Mouse (Mus musculus) retina, embryonic 14.5 days (tissue): ENCODE measurements around the gene Knl1.
A peak's percentile ranks its signal among the peaks of the same experiment; 100 is the strongest.

Experiments used
- DNase-seq: peaks from one replicate; pipeline ENCODE4 v3.0.0-alpha.2; 2015; ENCODE audit warnings: low spot score

Gene Knl1

DNA sequence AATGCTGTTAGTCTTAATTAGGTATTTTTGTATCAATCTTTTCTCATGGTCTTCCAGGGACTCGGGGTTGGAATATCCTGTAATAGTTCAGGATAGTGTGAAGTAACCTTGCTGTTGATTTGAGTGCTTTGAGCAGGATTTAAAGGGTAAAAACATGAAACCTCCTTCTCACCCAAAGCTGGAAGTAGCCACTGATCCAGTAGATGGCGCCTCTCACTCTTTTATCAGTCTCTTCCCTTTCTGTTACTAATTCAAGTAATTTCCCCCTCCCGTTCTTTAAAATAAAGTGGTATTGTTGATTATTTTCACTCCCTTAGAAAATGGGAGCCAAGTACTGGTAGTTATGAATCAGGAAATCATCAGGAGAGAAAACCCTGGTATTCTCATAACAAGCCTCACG lies 6.0 kb upstream of the Knl1 start:
- DNase-seq = peak; percentile 72

DNA sequence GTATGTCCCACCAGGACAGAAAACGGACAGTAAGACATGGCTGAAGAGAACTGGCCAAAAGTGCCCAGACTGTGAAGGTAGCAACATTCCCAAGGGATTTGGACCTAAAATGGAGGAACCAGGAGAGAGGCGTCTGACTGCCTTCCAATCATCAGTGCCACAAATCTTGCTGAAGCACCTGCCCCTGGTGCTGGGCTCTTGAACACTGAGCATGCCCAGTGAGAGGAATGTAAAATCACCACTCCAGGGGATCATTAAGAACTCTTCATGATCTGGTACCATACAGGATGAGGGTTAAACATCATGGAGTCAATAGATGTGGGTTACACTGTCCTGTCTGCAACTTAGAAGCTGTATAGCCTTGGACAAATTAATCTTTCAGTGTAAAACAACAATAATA lies 1.8 kb upstream of the Knl1 start:
- no peak for DNase-seq

DNA sequence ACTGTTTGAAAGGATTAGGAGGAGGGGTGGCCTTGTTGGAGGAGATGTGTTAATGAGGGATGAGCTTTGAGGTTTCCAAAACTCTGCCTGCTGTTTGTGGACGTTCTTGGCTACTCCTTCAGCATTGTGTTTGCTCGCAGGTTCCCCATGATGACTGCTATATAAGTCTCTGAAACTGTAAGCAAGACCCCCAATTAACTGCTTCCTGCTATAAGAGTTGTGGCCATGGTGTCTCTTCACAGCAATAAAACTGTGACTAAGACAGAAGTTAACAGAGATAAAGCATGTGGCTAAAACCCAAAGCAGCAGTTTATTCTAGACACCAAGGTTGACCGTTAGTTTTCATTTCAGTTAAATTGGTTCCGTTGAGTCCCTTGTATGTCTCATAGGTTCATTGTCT lies 930 bp downstream of the Knl1 start:
- DNase-seq = peak; percentile 20

DNA sequence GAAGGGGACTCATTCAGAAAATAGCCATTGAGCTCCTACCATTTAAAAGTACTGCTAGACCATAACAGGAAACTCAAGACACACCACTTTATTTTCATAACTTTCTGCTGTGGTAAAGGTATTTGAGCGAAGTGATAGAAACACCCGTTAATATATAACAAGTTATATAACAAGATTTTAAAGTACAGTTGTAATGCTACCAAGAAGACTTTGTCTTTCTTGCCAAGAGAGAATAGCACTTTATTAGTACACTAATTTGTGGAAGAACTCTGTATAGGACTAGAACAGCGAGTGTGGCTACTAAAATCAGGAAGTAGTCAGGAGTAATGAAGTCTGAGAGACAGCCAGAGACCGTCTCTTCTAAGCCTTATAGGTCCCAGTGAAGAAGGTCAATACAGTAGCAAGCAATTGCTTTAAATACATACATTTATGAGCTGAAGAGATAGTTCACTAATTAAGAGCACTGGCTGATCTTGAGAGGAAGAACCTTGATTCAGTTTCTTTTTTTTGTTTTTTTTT lies 3.3 kb downstream of the Knl1 start:
- DNase-seq = no peak

DNA sequence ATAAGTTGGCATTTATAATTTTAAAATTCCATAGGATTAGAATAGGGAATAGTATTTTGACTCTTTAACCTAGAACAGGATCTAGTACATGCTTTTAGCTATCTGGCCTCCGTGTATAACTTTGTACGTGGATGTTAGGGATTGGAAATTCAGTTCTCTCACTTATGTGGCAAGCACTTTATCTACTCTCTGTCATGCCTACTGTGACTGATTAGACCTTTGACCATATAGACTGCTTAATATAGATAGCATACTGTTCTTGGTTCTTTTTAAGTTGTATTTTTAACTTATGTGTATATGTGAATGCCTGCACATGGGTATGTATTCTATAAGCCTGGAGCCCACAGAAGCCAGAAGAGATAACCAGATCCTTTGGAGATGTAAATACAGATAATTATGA lies 13.2 kb downstream of the Knl1 start:
- DNase-seq = no peak

DNA sequence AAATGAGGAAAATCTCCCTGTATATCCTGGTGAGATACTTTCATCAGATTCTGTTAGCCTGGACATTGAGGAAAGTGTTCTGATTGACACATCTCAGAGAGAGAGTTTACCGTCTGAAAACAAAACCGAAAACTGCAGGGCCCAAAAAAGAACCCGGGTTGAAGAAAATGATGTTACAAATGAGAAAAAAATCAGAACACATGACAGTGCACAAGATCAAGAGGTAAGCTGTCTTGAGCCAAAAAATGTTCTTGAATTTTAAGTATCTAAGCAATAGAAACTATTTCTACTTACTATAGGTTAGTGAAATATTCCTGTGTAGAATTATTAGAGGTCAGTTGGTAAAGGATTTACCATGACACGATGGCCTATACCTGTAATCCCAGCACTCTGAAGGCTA lies 25.5 kb downstream of the Knl1 start:
- DNase-seq = no peak

DNA sequence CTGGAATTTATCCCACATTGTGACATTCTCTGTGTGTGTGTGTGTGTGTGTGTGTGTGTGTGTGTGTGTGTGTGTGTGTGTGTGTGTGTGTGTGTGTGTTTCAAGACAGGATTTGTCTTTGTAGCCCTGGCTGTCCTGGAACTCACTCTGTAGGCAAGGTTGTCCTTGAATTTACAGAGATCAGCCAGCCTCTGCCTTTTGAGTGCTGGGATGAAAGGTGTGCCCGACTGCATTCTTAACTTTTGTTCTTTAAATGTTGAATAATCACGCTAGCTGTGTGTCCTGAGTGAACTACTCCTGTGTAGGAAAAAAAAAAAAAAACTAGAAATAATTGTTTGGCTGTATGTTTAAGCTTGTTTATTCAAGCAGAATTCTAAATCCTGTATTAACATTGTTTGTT lies 39.2 kb downstream of the Knl1 start:
- DNase-seq = no peak

DNA sequence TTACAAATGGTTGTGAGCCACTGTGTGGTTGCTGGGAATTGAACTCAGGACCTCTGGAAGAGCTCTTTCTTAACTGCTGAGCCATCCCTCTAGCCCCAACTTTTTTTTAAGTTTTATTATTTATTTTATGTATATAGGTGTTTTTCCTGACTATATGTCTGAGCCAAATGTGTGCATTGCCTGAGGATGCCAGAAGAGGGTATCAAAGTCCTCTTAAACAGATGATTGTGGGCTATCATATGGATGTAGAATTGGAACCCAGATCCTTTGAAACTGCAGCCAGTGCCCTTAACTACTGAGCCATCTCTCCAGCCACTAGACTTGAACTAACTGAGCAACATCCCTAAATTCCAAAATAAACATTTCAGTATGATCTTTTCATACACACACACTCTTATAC lies 54.6 kb downstream of the Knl1 start:
- peak; percentile 42 for DNase-seq

DNA sequence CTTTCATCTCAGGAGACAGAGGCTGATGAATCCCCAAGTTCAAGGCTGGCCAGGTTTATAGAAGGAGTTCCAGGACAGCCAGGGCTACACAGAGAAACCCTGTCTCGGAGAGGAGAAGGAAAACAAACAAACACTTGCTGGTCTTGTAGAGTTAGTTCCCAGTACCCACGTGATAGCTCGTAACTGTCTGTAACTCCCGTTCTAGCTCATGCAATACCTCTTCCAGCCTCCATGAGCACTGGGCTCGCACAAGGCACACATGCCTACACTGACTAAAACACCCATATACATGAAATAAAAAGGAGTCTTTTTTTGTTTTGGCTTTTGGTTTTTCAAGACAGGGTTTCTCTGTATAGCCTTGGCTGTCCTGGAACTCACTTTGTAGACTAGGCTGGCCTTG lies 59.7 kb downstream of the Knl1 start:
- DNase-seq = peak; percentile 4

DNA sequence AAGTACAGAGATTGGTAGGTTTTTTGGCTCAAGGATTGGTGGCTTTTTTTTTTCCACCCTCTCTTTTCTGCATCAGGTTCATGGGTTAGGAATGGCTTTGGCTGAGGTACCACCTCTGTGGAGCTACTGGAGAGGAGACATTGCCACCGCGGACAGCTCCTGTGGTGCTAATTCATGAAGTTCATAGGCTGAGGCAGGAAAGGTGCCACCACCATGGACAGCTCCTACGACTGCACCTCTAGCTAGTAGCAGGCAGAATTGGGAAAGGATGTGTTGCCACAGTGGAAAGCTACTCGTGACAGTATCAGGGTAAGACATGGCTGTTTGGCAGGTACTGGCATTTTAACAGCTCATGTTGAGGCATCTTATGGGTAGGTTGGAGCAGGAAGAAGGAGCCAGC lies 61.6 kb downstream of the Knl1 start:
- no peak for DNase-seq

DNA sequence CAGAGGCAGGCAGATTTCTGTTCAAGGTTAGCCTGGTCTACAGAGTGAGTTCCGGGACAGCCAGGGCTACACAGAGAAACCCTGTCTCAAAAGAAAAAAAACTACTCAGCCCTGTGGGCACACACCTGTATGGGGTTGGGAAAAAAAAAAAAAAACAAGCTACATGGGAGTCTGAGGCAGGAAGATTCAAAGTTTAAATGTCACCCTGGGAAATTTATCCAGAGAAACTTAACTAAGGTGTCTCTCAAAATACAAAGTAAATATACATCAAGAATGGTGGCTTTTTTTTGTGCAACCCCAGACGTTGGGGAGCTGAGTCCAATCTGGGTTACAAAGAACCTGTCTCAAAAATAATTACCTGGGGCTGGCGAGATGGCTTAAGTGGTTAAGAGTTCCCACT lies 64.1 kb downstream of the Knl1 start:
- DNase-seq = no peak

DNA sequence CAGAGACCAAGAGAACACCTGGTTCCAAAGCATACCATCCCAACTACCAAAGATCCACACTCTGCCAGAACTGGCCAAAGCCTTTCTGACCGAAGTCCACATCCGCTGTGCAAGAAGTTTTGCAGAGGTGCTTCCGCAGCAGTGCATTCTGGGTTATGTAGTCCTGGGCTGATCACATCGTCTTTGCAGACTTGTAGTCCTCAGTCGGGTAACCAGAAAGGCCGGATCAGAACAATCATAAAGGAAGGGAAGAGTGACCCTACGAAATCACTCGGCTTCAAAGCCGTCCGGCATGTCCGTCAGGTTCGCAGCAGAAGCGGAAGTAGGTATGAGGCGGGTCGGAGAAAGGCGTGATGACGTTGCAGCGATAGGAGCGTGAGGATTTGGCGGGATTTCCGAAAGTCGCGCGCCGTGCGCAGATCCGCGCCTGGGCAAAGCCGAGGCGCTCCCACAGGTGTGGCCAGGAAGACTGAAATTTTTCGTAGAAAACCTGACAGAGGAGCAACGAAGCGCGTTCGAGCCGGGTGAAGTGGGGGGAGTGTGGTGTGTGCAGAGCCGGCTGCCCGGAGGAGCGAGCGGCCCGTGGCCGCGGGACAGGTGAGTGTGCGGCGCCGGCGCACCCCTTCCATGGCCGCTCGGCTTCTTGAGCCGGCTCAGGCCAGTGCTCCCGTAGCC lies 65.7 kb downstream of the Knl1 start, which contains the start of gene Rad51:
Gene Rad51, plus strand, starts transcription at position 356 of the 675 bp plus-strand sequence.
- peak; percentile 88 for DNase-seq

DNA sequence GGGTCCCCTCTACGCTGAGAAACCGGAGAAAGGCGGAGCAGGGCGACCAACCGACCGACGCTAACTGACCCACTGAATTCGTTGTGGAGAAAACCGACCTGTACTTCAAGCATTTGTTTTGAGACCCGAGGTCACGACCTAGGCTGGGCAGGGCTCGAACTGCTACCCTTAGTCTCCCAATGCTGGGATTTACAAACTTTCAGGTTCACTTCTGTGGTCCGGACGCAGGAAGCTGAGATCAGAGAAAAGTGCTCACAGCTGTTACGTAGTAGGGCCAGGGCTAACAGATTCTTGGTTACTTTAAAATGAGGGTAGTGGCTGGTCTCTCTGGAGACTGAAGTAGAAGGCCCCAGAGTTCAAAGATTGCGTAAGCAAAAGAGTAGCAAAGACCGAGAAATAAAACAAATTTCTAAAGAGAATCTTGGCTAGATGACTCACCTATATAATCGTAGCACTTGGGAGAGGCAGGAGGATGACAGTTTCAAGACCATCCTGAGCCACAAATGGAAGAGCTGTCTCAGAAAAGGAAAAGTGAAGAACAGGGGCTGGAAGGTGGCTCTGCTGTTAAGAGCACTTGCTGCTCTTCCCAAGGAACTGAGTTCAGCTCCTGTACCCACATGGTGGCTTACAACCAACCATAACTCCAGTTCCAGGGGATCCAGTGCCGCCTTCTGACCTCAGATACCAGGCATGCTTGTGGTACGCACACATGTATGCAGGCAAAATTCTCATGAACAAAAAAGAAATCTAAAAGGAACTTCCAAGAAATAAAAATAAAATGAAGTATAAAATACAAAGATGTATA lies 66.4 kb downstream of the Knl1 start:
- DNase-seq = no peak

DNA sequence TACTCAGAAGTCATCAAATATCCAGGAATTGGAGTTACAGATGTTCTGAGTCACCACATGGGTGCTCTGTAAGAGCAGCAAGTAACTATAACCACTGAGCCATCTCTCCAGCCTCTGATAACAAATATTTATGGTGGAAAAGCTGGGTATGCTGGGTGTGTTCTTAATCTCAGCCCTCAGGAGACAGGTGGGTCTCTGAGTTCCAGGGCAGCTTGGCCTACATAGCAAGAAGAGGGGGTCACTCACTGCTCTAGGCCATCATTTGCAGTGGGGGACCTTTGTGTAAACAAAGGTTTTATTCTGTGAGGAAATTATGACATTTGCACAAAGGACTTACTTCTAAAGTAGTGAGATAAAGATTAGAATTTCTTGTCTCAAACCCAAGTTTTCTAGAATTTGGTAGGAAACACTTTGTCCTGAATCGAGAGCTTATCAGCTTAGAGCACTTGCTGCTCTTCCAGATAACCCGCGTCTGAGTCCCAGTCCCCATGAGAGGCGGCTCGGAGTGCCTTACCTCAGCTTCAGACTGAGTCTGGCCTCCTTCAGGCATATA lies 89.5 kb downstream of the Knl1 start:
- no peak for DNase-seq

DNA sequence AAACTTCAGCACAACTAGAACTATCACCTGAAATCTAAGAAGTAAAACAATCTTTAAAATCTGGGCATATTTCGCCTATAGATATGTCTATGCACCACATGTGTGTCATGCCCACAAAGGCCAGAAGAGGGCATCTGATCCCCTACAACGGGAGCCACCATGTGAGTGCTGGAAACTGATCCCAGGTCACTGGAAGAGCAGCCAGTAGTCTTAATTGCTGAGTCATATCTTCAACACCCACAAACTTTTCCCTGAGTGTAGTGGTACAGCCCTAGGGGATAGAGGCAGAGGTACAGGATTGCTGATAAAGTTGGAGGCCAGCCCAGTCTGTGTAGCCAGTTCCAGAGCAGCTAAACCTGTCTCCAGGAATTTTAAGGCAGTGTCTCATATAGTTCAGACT lies 98.3 kb downstream of the Knl1 start:
- no peak for DNase-seq

DNA sequence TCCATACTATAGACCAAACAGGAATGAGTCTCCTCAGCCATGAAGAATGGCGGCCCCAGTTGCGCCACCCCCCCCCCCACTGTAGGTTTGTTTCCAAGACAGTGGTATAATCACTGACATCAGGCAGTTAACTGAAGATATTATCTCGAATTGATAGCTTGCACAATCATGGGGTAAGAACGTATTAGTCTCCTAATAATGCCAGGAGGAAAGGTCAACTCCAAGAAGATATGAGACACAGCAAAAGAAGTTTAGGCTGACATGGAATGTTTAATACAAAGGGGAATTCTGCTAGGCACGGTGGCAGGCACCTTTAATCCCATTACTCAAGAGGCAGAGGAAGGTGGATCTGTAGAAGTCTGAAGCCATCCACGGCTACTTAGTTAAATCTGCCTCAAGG lies 99.5 kb downstream of the Knl1 start:
- no peak for DNase-seq

DNA sequence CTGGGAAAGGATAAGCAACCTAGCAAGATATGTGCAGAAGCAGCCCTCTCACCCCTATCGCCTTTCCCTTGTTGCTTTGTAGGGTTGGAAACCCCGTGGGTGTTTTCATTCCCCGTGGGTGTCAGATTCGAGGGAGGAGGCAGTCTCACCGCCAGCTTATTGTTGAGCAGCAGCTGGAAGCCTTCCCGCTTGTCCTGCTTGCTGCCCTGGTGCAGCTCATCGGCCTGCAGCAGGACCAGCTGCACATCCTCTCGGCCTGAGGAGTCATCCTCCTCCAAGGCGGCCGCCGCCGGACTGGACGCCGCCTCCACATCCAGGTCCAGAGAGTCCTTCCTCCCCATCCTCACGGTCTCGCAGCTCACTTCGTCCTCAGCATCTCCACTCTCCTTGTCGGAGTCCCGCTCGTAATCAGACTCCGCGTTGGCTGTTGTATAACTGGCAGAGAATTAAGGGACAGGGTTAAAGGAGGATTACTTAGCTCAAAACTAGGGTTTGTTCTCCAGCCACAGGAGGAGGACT lies 100.3 kb downstream of the Knl1 start:
- DNase-seq = no peak

DNA sequence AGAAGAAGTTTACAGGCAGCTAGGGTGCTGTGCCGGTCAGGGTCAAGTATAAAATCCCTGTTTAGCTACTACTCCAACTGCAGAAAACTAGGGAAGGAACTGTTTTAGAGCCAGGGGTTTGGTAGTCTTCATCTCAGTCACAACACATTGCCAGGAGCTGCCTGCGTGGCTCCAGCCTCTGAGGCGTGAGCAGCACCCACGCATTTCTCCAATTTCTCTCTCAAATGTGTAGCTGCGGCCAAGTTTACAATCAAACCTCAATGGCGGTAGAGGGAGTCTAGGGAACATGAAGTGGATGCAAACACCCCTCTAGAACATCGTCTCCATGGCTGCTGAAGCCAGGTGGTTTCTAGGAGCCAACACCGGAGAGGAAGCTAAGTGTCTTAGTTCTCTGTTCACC lies 100.9 kb downstream of the Knl1 start:
- DNase-seq = no peak

DNA sequence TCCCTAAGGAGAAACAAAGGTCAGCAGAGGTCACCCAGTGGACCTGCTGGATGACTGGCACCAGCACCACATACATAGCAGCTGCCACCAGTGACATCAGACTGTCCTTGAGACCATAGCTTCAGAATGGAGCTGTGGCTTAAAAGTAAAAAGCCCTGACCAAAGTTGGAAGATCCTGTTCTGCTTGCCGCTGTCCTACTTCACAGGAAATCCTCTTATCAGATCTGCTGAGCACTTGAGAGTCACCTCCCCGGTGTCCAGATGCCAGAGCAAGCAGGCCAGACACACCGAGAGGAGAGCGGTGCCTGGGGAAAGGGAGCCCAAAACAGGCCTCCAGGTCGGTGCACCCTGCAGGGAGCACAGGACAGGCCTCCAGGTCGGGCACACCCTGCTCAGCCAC lies 105.3 kb downstream of the Knl1 start:
- no peak for DNase-seq

DNA sequence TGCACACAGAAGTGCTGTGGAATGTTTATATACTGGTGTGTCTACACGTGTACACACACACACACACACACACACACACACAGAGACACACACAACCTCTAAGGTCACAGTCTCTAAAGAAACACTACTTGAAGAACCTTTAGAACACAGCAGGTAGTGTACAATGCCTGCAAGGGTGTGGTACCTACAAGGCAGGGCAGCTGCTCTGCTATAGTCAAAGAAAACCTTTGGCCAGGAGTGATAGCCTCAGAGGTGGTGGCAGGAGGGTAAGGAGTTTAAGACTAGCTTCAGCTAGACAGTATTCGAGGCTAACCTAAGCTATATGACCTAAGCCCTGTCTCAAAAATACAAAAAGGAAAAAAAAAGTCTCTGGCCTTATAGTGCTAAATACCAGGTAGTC lies 107.8 kb downstream of the Knl1 start:
- no peak for DNase-seq
